Mouse (Mus musculus) small intestine, adult 2 months (tissue): Measurements from ENCODE around the gene Atp6v0b.

Source experiments
- CTCF ChIP-seq: fragments of 200-500 bp; IDR thresholded peaks from 2 replicates; pipeline ENCODE4 v1.5.1; 2012; ENCODE audit warnings: low read depth, mild to moderate bottlenecking, control low read depth, inconsistent platforms, low read length, moderate library complexity, mixed read lengths; ENCODE audit not compliant: insufficient replicate concordance, insufficient read length; ENCODE audit errors: extremely low read depth
- POLR2A ChIP-seq: fragments of 200-500 bp; IDR thresholded peaks from 2 replicates; pipeline ENCODE4 v1.6.1; 2012; ENCODE audit warnings: low read depth, mild to moderate bottlenecking, control low read depth, inconsistent platforms, low read length, moderate library complexity

GRCm38 (mm10) chr4:117844467-117844866, 42.7 kb downstream of the Atp6v0b start:
- TF ChIP-seq POLR2A (no peak), CTCF (no peak)
